Mouse (Mus musculus): Measurements from ENCODE around the gene Zfp940.

Zfp940 gene

DNA sequence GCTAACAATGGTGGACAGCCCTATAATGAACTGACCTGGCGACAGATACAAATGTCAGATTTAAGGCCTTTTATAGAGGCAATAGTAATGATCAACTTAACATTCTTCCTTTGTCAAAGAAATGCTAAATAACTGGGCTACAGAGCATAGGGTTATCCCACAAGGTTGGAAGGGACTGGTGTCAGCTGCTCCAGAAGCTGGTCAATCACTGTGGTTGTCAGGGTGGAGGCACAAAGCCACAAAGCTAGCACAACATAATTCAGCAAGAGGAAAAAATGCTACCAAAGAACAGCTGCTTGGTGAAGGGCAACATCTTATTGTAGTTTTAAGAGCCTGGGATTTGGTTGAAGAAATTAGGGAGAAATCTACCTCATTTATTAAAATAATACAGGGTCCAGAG lies 41.2 kb downstream of the Zfp940 start:
- no peak for DNase-seq (ENCODE audit: inconsistent ontology term)

DNA sequence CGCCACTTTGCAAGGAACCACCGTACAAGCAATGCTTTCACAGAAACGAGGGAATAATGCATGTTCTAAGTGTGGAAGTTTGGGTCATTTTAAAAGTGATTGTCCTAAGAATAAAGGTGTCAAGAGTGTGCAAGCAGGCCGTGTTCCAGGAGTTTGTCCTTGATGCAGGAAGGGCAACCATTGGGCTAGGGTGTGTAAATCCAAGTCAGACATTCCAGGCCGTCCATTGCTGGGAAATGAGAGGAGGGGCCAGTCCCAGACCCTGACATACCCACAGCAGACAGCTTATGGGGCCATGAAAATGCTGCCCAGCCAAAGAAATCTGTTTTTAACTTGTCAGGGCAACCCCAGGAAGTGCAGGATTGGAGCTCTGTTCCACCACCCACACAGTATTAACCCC lies 46.4 kb downstream of the Zfp940 start:
- DNase-seq (ENCODE audit: inconsistent ontology term), result no peak

DNA sequence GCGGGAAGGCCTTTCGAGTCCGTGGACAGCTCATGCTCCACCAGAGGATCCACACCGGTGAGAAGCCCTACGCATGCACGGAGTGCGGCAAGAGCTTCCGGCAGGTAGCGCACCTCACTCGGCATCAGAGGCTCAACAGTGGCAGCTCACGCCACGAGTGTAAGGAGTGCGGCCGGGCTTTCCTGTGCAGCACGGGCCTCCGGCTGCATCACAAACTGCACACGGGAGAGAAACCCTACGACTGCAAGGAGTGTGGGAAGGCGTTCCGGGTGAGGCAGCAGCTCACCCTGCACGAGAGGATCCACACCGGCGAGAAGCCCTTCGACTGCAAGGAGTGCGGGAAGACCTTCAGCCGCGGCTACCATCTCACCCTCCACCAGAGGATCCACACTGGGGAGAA lies 60.6 kb downstream of the Zfp940 start:
- DNase-seq (ENCODE audit: inconsistent ontology term), result no peak

DNA sequence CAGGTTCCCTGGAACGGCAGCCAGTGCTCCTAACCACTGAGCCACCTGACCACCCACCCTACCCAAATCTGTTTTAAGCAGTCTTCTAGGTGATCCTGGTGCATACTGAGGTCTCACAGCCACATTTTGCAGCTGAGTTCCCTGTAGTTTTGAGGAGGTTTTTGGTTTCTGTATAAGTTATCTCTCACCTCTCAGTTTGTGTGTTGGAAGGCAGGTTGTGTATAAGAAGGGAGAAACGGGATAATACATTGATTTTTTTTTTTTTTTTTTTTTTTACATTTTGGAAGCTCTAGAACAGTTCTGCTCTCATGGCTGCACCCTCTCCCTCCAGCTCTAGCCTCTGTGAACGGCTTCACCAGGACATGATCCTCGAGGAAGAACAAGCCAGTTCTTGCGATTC lies 67.6 kb downstream of the Zfp940 start:
- no peak for DNase-seq (ENCODE audit: inconsistent ontology term)

DNA sequence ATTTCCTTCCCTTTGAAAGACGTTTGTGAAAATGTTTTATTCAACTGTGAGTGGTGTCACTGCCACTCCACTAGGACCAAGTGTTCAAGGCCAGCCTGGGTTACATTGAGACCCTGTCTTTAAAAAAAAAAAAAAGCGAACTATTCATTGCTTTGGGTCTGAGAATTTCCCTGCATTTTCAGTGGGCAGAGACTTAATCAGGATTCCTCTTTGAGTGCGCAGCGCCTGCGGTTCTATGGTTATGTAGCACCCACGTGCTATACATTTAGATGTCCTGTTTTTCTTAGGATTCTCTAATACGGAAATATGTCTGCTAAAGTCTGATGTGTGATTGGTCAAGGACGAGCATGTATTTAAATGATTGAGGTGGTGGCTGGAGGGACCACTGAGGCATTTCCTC lies 68.4 kb downstream of the Zfp940 start:
- DNase-seq (ENCODE audit: inconsistent ontology term), result no peak

DNA sequence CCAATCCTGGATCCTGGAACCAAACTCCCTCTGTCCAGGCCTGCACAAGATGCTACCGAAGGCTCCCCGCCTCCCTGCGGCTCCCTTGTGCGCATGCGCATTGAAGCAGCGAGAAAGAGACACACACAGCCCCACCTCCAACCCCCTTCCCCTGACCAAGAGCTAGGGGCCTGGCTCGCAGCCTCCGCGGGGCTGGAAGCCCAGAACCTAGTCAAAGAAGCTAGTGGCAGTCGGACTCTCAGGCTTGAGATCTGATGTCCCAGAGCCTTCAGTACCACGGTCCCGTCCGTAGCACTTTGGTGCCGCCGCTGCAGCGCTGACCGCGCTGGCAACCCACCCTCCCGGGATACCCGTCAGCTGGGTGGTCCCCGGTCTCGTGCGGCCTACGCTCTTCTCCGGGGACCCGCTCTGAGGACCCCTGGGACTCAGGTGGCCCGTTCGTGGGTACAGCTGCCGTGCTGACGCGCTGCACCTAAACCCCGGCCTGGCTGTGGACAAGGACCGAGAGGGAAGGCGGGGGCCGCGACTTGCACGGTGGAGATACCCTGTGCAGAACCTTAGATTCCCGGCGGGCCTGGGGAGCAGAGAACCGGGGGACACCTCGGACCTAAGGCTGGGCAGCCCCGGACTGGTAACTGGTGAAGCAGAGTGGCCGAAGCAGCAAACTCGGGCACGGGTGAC lies 69.5 kb downstream of the Zfp940 start, which contains the start of gene Zfp30:
TSS of gene Zfp30 (plus strand) at position 128 of the 681 bp plus-strand sequence.
- peak; percentile 97 for DNase-seq (ENCODE audit: inconsistent ontology term)
